Mouse (Mus musculus) activated CD4-positive, CD25-positive, alpha-beta regulatory T cell, adult 9 weeks (primary cell): ENCODE data around the gene B3gnt8. TPM values are rescaled to one million over a fixed set of nuclear protein-coding genes. Genes with fewer than 3 reads are reported as not detected.

Source experiments
- polyA plus RNA-seq: library from polyadenylated mRNA; unstranded; fragments of 100-300 nt; shearing (Covaris generic); gene quantifications from one replicate; pipeline ENCODE4 v1.2.1, GENCODE M21; 2017

Gene B3gnt8
- polyA plus RNA-seq: 0.28 TPM

DNA sequence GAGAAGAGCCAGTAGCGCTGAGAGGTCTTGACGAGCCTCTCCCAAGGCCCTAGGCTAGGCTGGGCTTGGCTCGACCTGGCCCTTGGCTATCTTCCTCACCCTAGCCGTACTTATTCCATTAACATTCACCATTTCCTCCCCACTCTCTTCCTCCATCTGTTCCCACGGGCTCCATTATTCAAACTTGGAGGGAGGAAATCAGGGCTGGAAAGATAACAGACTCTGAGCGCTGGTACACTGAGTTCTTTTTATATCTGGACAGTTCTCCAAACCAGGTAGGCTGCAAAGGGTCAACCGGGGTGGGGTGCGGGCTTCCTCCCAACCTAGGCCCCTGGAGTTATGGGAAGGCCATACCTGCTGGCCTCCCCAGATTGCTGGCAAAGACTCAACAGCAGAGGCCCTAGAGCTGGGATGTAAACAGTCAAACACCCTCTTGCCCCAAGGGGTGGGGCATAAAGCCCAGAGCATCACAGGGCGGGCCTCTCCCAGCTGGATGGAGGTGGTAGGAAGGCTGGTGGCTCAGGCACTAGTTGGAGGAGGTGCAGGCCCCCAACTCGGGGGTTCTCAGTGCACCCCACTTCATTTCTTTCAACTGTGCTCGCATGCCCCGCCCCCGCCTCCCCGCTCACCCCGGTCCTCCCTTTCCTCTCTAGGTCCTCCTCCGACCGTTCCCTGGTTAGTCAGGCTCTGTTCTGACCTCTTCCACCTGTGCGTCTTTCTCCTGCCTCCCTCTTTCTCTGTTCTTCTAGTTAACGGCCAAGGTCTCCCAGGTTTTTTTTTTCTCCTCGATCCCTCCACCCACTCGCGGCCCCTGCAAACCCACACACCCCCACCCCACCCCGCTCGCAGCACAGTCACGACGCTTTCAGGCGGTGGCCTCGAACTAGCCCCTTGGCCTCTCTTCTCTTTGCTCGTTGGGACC lies at the start of gene B3gnt8:
Gene B3gnt8 (plus strand): TSS at position 146 of the 922 bp plus-strand sequence.

DNA sequence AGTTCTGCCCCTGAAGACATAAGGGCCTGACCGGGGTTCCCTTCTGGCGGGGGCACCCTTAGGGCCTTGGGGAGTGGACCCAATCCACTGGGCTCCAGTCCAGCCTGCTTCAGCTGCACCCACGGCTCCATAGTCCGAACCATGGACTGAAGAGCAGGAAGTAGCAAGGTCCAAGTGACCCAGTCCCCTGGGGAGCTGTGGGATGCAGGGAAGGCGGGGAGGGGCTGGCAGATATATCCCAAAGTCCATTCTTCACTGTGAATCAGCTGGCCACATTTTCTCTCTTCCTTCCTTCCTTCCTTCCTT lies 10.8 kb upstream of the B3gnt8 start, which contains the start of gene Erich4:
Gene Erich4 (minus strand): TSS at position 187 of the 306 bp plus-strand sequence.

DNA sequence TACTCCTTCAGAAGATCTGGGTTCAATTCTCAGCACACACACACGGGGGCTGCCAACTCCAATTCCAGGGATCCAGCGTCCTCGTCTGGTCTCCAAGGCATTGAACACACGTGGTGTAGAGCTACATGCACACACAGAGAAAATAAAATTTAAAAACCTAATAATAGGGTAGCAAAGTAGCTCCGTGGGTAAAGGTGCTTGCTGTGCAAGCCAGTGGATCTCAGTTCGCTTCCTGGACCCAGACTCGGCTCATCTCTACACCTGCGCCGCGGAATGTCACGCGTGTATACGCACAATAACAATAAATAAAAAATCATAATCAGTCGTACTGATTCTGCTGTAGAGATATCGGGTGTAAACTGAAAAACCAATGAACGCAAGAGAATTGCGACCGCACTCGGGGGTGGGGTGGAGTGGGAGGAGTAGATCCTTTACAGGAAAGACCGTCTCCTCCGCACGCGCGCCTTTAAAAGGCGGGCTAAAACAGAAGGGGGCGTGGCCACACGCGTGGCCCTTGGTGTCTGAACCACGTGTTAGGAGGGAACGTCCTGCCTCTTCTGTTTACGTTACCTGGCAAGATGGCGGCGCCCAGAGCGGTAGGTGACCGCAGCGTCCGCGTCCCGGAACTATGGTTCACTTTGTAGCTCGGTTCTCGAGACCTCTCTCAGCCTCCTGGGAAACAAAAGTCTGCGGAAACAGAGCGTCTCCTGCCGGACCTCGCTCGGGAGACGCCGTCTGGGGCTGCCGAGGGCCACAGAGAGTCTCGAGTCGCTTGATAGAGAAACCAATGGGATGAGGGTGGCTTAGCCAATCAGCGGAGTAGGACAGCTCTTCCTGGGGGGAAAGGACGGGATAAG lies 7.4 kb upstream of the B3gnt8 start, which contains the start of gene Dmac2:
Gene Dmac2 (plus strand): TSS at position 550 of the 857 bp plus-strand sequence.

DNA sequence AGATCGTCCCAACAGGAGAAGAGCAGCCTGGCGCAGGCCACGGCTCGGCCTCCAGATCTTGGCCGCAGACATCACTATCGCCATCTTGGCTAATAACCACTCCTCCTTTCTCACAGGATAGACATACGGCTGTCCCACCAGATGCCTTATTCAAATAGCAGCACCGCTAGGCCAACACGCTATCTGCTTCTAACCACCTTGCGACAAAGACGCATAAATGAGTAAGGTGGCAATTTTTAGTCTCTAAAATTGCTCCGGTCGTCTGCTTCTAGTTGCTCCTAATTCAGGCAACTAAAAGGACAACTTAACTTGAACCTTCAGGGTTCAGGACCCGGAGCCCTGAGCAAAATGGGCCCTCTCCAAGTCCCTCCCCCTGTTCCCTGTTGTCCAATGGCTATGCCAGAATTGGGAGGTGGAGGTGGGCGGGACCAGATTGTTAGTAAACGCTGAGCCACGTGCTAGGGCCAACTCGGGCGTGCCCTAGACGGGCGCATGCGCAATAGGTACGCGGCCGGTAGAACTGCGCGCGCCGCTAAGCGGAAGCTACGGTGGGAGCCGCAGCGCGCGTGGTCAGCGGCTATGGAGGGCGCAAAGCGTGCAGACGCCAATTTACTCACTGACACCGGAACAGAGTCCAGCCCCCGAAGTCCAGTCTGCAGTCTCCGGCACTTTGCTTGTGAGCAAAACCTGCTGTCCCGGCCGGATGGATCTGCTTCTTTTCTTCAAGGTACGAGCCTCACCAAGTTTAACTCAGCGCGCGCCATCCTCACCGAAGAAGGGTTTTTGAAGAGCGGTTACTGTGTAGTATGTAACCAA lies 32.4 kb downstream of the B3gnt8 start, which contains the start of the genes Bckdha and Exosc5:
Gene Bckdha (minus strand): TSS at position 325 of the 816 bp plus-strand sequence.
Gene Exosc5 (plus strand): TSS at position 508 of the 816 bp plus-strand sequence.

DNA sequence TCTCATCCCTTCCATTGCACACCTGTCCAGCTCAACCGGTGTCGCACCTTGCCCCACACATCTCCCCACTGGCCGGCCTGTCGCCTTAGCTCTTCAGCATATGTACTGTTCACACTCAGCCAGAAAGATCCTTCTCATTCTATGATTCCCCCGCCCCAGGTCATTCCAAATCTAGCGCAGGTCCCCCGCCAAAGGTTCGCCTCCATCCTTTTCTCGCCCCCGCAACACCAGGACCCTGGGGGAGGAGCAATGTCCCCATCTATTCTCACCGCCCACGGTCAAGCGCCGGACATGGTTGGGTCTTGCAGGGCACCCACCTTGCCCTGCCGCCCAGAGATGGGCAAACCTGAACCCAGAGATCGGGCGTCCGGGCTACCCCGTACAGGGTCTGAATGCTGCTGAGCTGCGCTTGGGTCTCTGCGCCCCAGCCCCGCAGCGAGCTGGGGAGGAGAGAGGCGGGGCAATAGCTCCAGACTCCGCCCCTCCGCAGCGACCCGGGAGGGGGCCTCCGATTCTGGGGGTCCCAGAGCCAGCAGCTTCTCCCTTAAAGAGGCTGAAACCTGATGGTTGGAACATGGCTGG lies 48.4 kb downstream of the B3gnt8 start, which contains the start of gene Tmem91:
Gene Tmem91 (minus strand): TSS at position 448 of the 582 bp plus-strand sequence.

DNA sequence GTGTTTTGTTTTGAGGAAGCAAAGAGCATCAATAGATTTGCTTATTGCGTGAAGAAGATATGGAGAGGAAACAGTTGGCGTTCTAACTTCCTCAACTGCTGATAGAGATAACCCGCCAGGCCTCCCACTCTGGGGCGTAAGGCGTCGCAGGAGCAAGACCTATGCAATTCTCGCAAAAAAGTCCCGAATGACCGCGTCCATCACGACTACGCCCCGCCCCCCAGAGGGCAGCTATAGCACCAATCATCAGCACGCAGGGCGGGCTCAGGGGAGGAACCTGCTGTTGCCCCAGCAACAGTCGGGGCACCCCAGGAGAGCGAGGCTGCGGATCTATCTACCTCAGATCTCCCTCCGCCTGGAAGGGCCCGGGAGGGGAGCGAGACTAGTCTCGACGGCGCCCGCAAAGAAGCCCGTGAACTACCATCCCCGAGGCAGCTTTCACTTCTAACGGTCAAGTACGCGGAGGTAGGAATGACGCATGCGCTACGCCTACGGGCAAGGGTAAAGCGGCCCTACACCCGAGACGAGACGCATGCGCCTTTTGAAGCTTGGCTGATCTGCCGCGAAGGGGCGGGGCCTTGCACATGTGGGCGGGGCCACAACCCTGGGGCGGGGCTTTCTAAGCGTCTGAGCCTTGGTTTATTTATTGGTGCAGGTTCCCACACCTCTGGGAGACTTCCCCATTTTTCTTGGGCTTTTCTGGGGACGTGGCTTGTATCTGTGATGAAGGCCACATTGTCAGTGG lies 54.2 kb downstream of the B3gnt8 start, which contains the start of gene B9d2:
Gene B9d2 (plus strand): TSS at position 267 of the 745 bp plus-strand sequence.

Other genes with a start within 250 kb of the B3gnt8 start
- gene Lipe, start 227.9 kb upstream of the B3gnt8 start, polyA plus RNA-seq: 18.2 TPM
- gene Cxcl17, start 213.8 kb upstream of the B3gnt8 start, polyA plus RNA-seq: not detected
- gene Ceacam1, start 149.1 kb upstream of the B3gnt8 start, polyA plus RNA-seq: 0.37 TPM
- gene Ceacam2, start 86.8 kb upstream of the B3gnt8 start, polyA plus RNA-seq: not detected
- gene Erich4, start 10.8 kb upstream of the B3gnt8 start, polyA plus RNA-seq: not detected
- 67.2 TPM for gene Dmac2, start 7.2 kb upstream of the B3gnt8 start, polyA plus RNA-seq
- gene Bckdha, start 32.3 kb downstream of the B3gnt8 start, polyA plus RNA-seq: 53.1 TPM
- 113 TPM for gene Exosc5, start 32.5 kb downstream of the B3gnt8 start, polyA plus RNA-seq
- gene Tmem91, start 48.5 kb downstream of the B3gnt8 start, polyA plus RNA-seq: 4.5 TPM
- gene B9d2, start 54.1 kb downstream of the B3gnt8 start, polyA plus RNA-seq: 51.7 TPM
- gene Tgfb1, start 60.3 kb downstream of the B3gnt8 start, polyA plus RNA-seq: 80.3 TPM
- 78.1 TPM for gene Ccdc97, start 92.4 kb downstream of the B3gnt8 start, polyA plus RNA-seq
- 61.1 TPM for gene Hnrnpul1, start 128.1 kb downstream of the B3gnt8 start, polyA plus RNA-seq
- 46.6 TPM for gene Axl, start 162.1 kb downstream of the B3gnt8 start, polyA plus RNA-seq
- gene Cyp2s1, start 190.3 kb downstream of the B3gnt8 start, polyA plus RNA-seq: 4.9 TPM